Mouse (Mus musculus) limb, embryonic 15.5 days (tissue): ENCODE results near the gene Dand5. TPM values are rescaled to one million over a fixed set of nuclear protein-coding genes. Genes with fewer than 3 reads are reported as not detected.
A peak's percentile ranks its signal among the peaks of the same experiment; 100 is the strongest.

Source experiments
- ATAC-seq: fragments of 200-750 bp; cut with Nextera tagmentation; 2 replicates; pipeline ENCODE4 v1.8.0; 2017; ENCODE audit warnings: low read depth, moderate TSS enrichment; ENCODE audit not compliant: insufficient number of reproducible peaks, low FRiP score, low TSS enrichment
- H3K27ac ChIP-seq: fragments of 300-500 bp; sonication (generic); 2 replicates; pipeline ENCODE4 v1.5.1; 2015; ENCODE audit warnings: moderate library complexity, mild to moderate bottlenecking, inconsistent platforms
- H3K27me3 ChIP-seq: fragments of 300-500 bp; sonication (generic); 2 replicates; pipeline ENCODE4 v1.6.1; 2015; ENCODE audit warnings: inconsistent platforms
- H3K36me3 ChIP-seq: fragments of 300-500 bp; sonication (generic); 2 replicates; pipeline ENCODE4 v1.6.1; 2015; ENCODE audit warnings: inconsistent platforms
- H3K4me1 ChIP-seq: fragments of 300-500 bp; sonication (generic); 2 replicates; pipeline ENCODE4 v1.6.1; 2015; ENCODE audit warnings: inconsistent platforms
- H3K4me2 ChIP-seq: fragments of 300-500 bp; sonication (generic); 2 replicates; pipeline ENCODE4 v1.6.1; 2015; ENCODE audit warnings: mild to moderate bottlenecking, inconsistent platforms
- H3K4me3 ChIP-seq: fragments of 300-500 bp; sonication (generic); 2 replicates; pipeline ENCODE4 v1.5.1; 2015; ENCODE audit warnings: mild to moderate bottlenecking, inconsistent platforms
- H3K9ac ChIP-seq: fragments of 300-500 bp; sonication (generic); 2 replicates; pipeline ENCODE4 v1.6.1; 2015; ENCODE audit warnings: inconsistent platforms
- H3K9me3 ChIP-seq: fragments of 300-500 bp; sonication (generic); 2 replicates; pipeline ENCODE4 v1.6.1; 2016; ENCODE audit warnings: inconsistent platforms
- WGBS: fragments of 180-500 bp; shearing (Covaris S2); methylation state at CpG from one replicate; pipeline ENCODE4 v1.1.7; 2015; 5-methylcytosine and 5-hydroxymethylcytosine counted together
- polyA plus RNA-seq: library from polyadenylated mRNA; unstranded; fragments of >200 nt; fragmentation: Nextera tagmentation; extraction: Ambion mirVana; gene quantifications from 2 replicates; pipeline ENCODE4 v1.2.1, GENCODE M21; 2015

The Dand5 gene
- polyA plus RNA-seq, 1 experiment from 2014 or later, result 8.0 TPM

- no peak for ATAC-seq
- Histone ChIP-seq H3K4me2 (no peak overlapping the region), H3K4me3 (no peak overlapping the region), H3K36me3 (no peaks in the 10 kb centered on the region), H3K27ac (no peak overlapping the region), H3K27me3 (peaks cover 4% of the 10 kb centered on the region), H3K9ac (no peak overlapping the region), H3K4me1 (peaks cover 42% of the 10 kb centered on the region), H3K9me3 (no peaks in the 10 kb centered on the region)
- WGBS, result 0% methylated on average over 5 of the region's 5 CpGs
These were observed 9.6 kb downstream of the Dand5 start for GRCm38 (mm10) chr8:84813059-84813458.

- WGBS, result 29% methylated on average over 10 of the region's 10 CpGs
- no peak for ATAC-seq
- Histone ChIP-seq H3K4me1 (peaks cover 42% of the 10 kb centered on the region), H3K9ac (no peak overlapping the region), H3K9me3 (no peaks in the 10 kb centered on the region), H3K36me3 (no peaks in the 10 kb centered on the region), H3K27me3 (peaks cover 4% of the 10 kb centered on the region), H3K4me3 (peak overlapping the region; percentile 39), H3K4me2 (peak overlapping the region; percentile 55), H3K27ac (no peak overlapping the region)
These were observed 11.3 kb downstream of the Dand5 start for GRCm38 (mm10) chr8:84811303-84811702.

GRCm38 (mm10) chr8:84810896-84811295 is 11.7 kb downstream of the Dand5 start:
- WGBS, result under 1% methylated on average over 32 of the region's 32 CpGs
- peaks cover 42% of the 10 kb centered on the region for H3K4me1 ChIP-seq
- H3K27ac ChIP-seq, result no peak overlapping the region
- peaks cover 4% of the 10 kb centered on the region for H3K27me3 ChIP-seq
- H3K4me3 ChIP-seq, result peak overlapping the region; percentile 39
- no peak overlapping the region for H3K9ac ChIP-seq
- peak overlapping the region; percentile 55 for H3K4me2 ChIP-seq
- ATAC-seq, result peak; percentile 59
- no peaks in the 10 kb centered on the region for H3K36me3 ChIP-seq
- H3K9me3 ChIP-seq, result no peaks in the 10 kb centered on the region

- Histone ChIP-seq H3K4me3 (no peak overlapping the region), H3K9ac (no peak overlapping the region), H3K4me1 (peaks cover 36% of the 10 kb centered on the region), H3K4me2 (no peak overlapping the region), H3K27me3 (peaks cover 4% of the 10 kb centered on the region), H3K36me3 (no peaks in the 10 kb centered on the region), H3K9me3 (no peaks in the 10 kb centered on the region), H3K27ac (no peak overlapping the region)
- 76% methylated on average over 5 of the region's 5 CpGs for WGBS
- no peak for ATAC-seq
These were observed 12.7 kb downstream of the Dand5 start for GRCm38 (mm10) chr8:84809941-84810280.

GRCm38 (mm10) chr8:84809109-84809940 is 13.3 kb downstream of the Dand5 start:
- H3K9ac ChIP-seq, result no peak overlapping the region
- peaks cover 31% of the 10 kb centered on the region for H3K4me1 ChIP-seq
- no peaks in the 10 kb centered on the region for H3K36me3 ChIP-seq
- 68% methylated on average over 12 of the region's 12 CpGs for WGBS
- no peak for ATAC-seq
- H3K4me2 ChIP-seq, result no peak overlapping the region
- H3K27me3 ChIP-seq, result peaks cover 2% of the 10 kb centered on the region
- no peaks in the 10 kb centered on the region for H3K9me3 ChIP-seq
- 0 out of 2 replicates have a peak overlapping the region, but pooled peaks have one; percentile 47 for H3K27ac ChIP-seq
- no peak overlapping the region for H3K4me3 ChIP-seq

- Histone ChIP-seq H3K27me3 (no peaks in the 10 kb centered on the region), H3K27ac (no peak overlapping the region), H3K4me1 (peaks cover 39% of the 10 kb centered on the region), H3K36me3 (no peaks in the 10 kb centered on the region), H3K9me3 (no peaks in the 10 kb centered on the region), H3K4me2 (no peak overlapping the region), H3K4me3 (no peak overlapping the region), H3K9ac (no peak overlapping the region)
- no peak for ATAC-seq
- 93% methylated on average over 5 of the region's 5 CpGs for WGBS
These were observed 16.6 kb downstream of the Dand5 start for GRCm38 (mm10) chr8:84806031-84806430.

- Histone ChIP-seq H3K4me3 (peak within 1 kb of the TSS; percentile 91), H3K27ac (peak within 1 kb of the TSS; percentile 97), H3K4me2 (peak within 1 kb of the TSS; percentile 68), H3K36me3 (peaks cover 19% of the 10 kb centered on the region), H3K4me1 (peaks cover 59% of the 10 kb centered on the region), H3K9ac (peak within 1 kb of the TSS; percentile 100), H3K9me3 (no peaks in the 10 kb centered on the region), H3K27me3 (peaks cover 4% of the 10 kb centered on the region; the same call in 1 of the 2 replicates)
- 2% methylated on average over 51 of the region's 125 CpGs for WGBS
- ATAC-seq, result peak; percentile 45
These were observed 22.4 kb downstream of the Dand5 start, which contains the start of gene Nfix for GRCm38 (mm10) chr8:84799999-84800831. Gene Nfix (minus strand): TSS chr8:84800344.

- 0 out of 2 replicates have a peak, but pooled peaks have one; percentile 10 for ATAC-seq
- peaks cover 19% of the 10 kb centered on the region for H3K36me3 ChIP-seq
- no peaks in the 10 kb centered on the region for H3K9me3 ChIP-seq
- H3K27ac ChIP-seq, result peak overlapping the region; percentile 97
- H3K4me3 ChIP-seq, result peak overlapping the region; percentile 91
- peaks cover 4% of the 10 kb centered on the region; the same call in 1 of the 2 replicates for H3K27me3 ChIP-seq
- H3K9ac ChIP-seq, result peak overlapping the region; percentile 100
- H3K4me1 ChIP-seq, result peaks cover 65% of the 10 kb centered on the region
- peak overlapping the region; percentile 57 for H3K4me2 ChIP-seq
- under 1% methylated on average over 70 of the region's 108 CpGs for WGBS
These were observed 23.3 kb downstream of the Dand5 start for GRCm38 (mm10) chr8:84799136-84799931.

GRCm38 (mm10) chr8:84798446-84799135 is 24.0 kb downstream of the Dand5 start:
- Histone ChIP-seq H3K9ac (peak overlapping the region; percentile 100), H3K4me3 (peak overlapping the region; percentile 91), H3K27me3 (peaks cover 4% of the 10 kb centered on the region; the same call in 1 of the 2 replicates), H3K9me3 (no peaks in the 10 kb centered on the region), H3K36me3 (peaks cover 19% of the 10 kb centered on the region), H3K4me2 (peak overlapping the region; percentile 57), H3K27ac (peak overlapping the region; percentile 97), H3K4me1 (peaks cover 72% of the 10 kb centered on the region)
- no peak for ATAC-seq
- 44% methylated on average over 10 of the region's 10 CpGs for WGBS

- H3K9ac ChIP-seq, result peak overlapping the region; percentile 100
- peaks cover 4% of the 10 kb centered on the region; the same call in 1 of the 2 replicates for H3K27me3 ChIP-seq
- H3K9me3 ChIP-seq, result no peaks in the 10 kb centered on the region
- peaks cover 19% of the 10 kb centered on the region for H3K36me3 ChIP-seq
- 64% methylated on average over 6 of the region's 6 CpGs for WGBS
- H3K4me1 ChIP-seq, result peaks cover 73% of the 10 kb centered on the region
- no peak for ATAC-seq
- H3K4me2 ChIP-seq, result peak overlapping the region; percentile 57
- peak overlapping the region; percentile 91 for H3K4me3 ChIP-seq
- peak overlapping the region; percentile 17; the same call in 1 of the 2 replicates for H3K27ac ChIP-seq
These were observed 24.7 kb downstream of the Dand5 start for GRCm38 (mm10) chr8:84797971-84798370.
